Mouse (Mus musculus) brain, embryonic 14.5 days (tissue): ENCODE measurements around the gene Ube4b. TPM values are rescaled to one million over a fixed set of nuclear protein-coding genes. Genes with fewer than 3 reads are reported as not detected.
"Not testable (repeated sequence)": the region's sequence is repeated elsewhere in the genome, so short reads cannot be mapped to it uniquely, and the experiment has no call there.

Experiments
- DNase-seq: peaks from one replicate; pipeline ENCODE4 v3.0.0-alpha.2; 2011; ENCODE audit warnings: low read depth
- CTCF ChIP-seq: fragments of 200-500 bp; IDR thresholded peaks from 2 replicates; pipeline ENCODE4 v1.5.1; 2012; ENCODE audit warnings: inconsistent platforms, mild to moderate bottlenecking, moderate library complexity, borderline replicate concordance; ENCODE audit not compliant: insufficient read depth, insufficient read length; ENCODE audit errors: extremely low read depth
- POLR2A ChIP-seq: fragments of 200-500 bp; IDR thresholded peaks from 2 replicates; pipeline ENCODE4 v1.6.1; 2012; ENCODE audit warnings: mild to moderate bottlenecking, inconsistent platforms, borderline replicate concordance; ENCODE audit not compliant: poor library complexity, insufficient read depth, insufficient read length, severe bottlenecking; ENCODE audit errors: extremely low read depth
- polyA plus RNA-seq: library from polyadenylated mRNA; depleted of rRNA; stranded (reverse); fragments of >200 nt; gene quantifications from 2 replicates; pipeline ENCODE4 v1.2.3, GENCODE M21; 2012; rRNA removed

Ube4b gene
- polyA plus RNA-seq = 76.5 and 131 TPM in 2 replicates

GRCm38 (mm10) chr4:149426325-149427199 is at the start of gene Ube4b:
Ube4b (minus strand) TSS chr4:149426749.
- DNase-seq = peak; percentile 100
- TF ChIP-seq POLR2A (0 out of 2 replicates have a peak, but pooled peaks have one; percentile 21), CTCF (no peak)

- no peak for DNase-seq
- no peak for TF ChIP-seq POLR2A
- no peak for TF ChIP-seq CTCF
These were observed 48.5 kb upstream of the Ube4b start for GRCm38 (mm10) chr4:149475096-149475495.

- TF ChIP-seq POLR2A (no peak), CTCF (no peak)
- DNase-seq = no peak
These were observed 43.0 kb upstream of the Ube4b start for GRCm38 (mm10) chr4:149469557-149469956.

- TF ChIP-seq CTCF (no peak), POLR2A (no peak)
- no peak for DNase-seq
These were observed 36.9 kb upstream of the Ube4b start for GRCm38 (mm10) chr4:149463435-149463950.

- TF ChIP-seq CTCF (no peak), POLR2A (no peak)
These were observed 35.9 kb upstream of the Ube4b start for GRCm38 (mm10) chr4:149462305-149462971.

GRCm38 (mm10) chr4:149461579-149462304 is 35.2 kb upstream of the Ube4b start:
- DNase-seq = peak; percentile 27

More at GRCm38 (mm10) chr4:149462305-149462971, 35.9 kb upstream of the Ube4b start:
- no peak for DNase-seq

GRCm38 (mm10) chr4:149460475-149460874 is 33.9 kb upstream of the Ube4b start:
- DNase-seq = not testable (repeated sequence)

More at GRCm38 (mm10) chr4:149461579-149462304, 35.2 kb upstream of the Ube4b start:
- TF ChIP-seq CTCF (no peak), POLR2A (no peak)

- no peak for TF ChIP-seq CTCF
- DNase-seq = no peak
These were observed 32.9 kb upstream of the Ube4b start for GRCm38 (mm10) chr4:149459425-149459824.

GRCm38 (mm10) chr4:149458526-149458925 is 32.0 kb upstream of the Ube4b start:
- DNase-seq = no peak
- TF ChIP-seq POLR2A = no peak

GRCm38 (mm10) chr4:149457831-149458430 is 31.4 kb upstream of the Ube4b start:
- DNase-seq = no peak
- TF ChIP-seq POLR2A = no peak
- TF ChIP-seq CTCF = no peak

GRCm38 (mm10) chr4:149457163-149457562 is 30.6 kb upstream of the Ube4b start:
- not testable (repeated sequence) for DNase-seq
